Mouse (Mus musculus) bone marrow macrophage, adult 2 months (primary cell): ENCODE measurements at regions not wholly inside any gene's neighbourhood (a gene's known extent, or its start where the extent isn't known, plus 50 kb on each side); places are given as distances from the start of the nearest gene placed in this dataset.

Experiments
- H3K27ac ChIP-seq: 2 replicates; pipeline ENCODE4 v1.5.1; 2012; ENCODE audit warnings: low read depth, low read length; ENCODE audit not compliant: insufficient read depth
- H3K4me1 ChIP-seq: 2 replicates; pipeline ENCODE4 v1.6.1; 2012; ENCODE audit warnings: low read length; ENCODE audit not compliant: control insufficient read depth, insufficient read depth
- H3K4me3 ChIP-seq: 2 replicates; pipeline ENCODE4 v1.5.1; 2012; ENCODE audit warnings: mild to moderate bottlenecking, low read length, moderate library complexity; ENCODE audit not compliant: insufficient read depth
- CTCF ChIP-seq: IDR thresholded peaks from 2 replicates; pipeline ENCODE4 v1.5.1; 2012; ENCODE audit warnings: low read depth, mild to moderate bottlenecking, low read length, moderate library complexity
- POLR2A ChIP-seq: IDR thresholded peaks from 2 replicates; pipeline ENCODE4 v1.6.1; 2012; ENCODE audit warnings: mild to moderate bottlenecking, low read depth, low read length, borderline replicate concordance

GRCm38 (mm10) chr5:97831421-97831820 lies 199.4 kb downstream of the Antxr2 start:
- Histone ChIP-seq H3K4me3 (no peak overlapping the region), H3K27ac (no peak overlapping the region), H3K4me1 (peaks cover 7% of the 10 kb centered on the region)
- TF ChIP-seq POLR2A (no peak), CTCF (no peak)

- Histone ChIP-seq H3K27ac (no peak overlapping the region), H3K4me3 (no peak overlapping the region), H3K4me1 (no peaks in the 10 kb centered on the region)
- TF ChIP-seq POLR2A (no peak), CTCF (no peak)
These were observed 213.4 kb downstream of the Antxr2 start for GRCm38 (mm10) chr5:97817485-97817884.

GRCm38 (mm10) chr5:97815357-97815756 lies 215.5 kb downstream of the Antxr2 start:
- H3K4me3 ChIP-seq: no peak overlapping the region
- no peak overlapping the region for H3K27ac ChIP-seq
- no peaks in the 10 kb centered on the region for H3K4me1 ChIP-seq
- no peak for TF ChIP-seq CTCF
- no peak for TF ChIP-seq POLR2A

GRCm38 (mm10) chr5:97814700-97815099 lies 216.1 kb downstream of the Antxr2 start:
- H3K4me3 ChIP-seq: no peak overlapping the region
- no peak overlapping the region for H3K27ac ChIP-seq
- TF ChIP-seq CTCF (no peak), POLR2A (no peak)
- H3K4me1 ChIP-seq: no peaks in the 10 kb centered on the region

- Histone ChIP-seq H3K4me1 (no peaks in the 10 kb centered on the region), H3K27ac (no peak overlapping the region), H3K4me3 (no peak overlapping the region)
- TF ChIP-seq CTCF (no peak), POLR2A (no peak)
These were observed 218.1 kb downstream of the Antxr2 start for GRCm38 (mm10) chr5:97812611-97813350.

- TF ChIP-seq CTCF (no peak), POLR2A (no peak)
- Histone ChIP-seq H3K4me1 (no peaks in the 10 kb centered on the region; the same call in 1 of the 2 replicates), H3K27ac (no peak overlapping the region), H3K4me3 (no peak overlapping the region)
These were observed 221.8 kb downstream of the Antxr2 start for GRCm38 (mm10) chr5:97809007-97809406.

GRCm38 (mm10) chr5:97807171-97807570 lies 223.7 kb downstream of the Antxr2 start:
- no peaks in the 10 kb centered on the region; the same call in 1 of the 2 replicates for H3K4me1 ChIP-seq
- TF ChIP-seq CTCF (no peak), POLR2A (no peak)
- H3K27ac ChIP-seq: no peak overlapping the region
- no peak overlapping the region for H3K4me3 ChIP-seq

GRCm38 (mm10) chr5:97806754-97807153 lies 224.1 kb downstream of the Antxr2 start:
- TF ChIP-seq CTCF: no peak
- TF ChIP-seq POLR2A: no peak
- no peaks in the 10 kb centered on the region; the same call in 1 of the 2 replicates for H3K4me1 ChIP-seq
- no peak overlapping the region for H3K4me3 ChIP-seq
- no peak overlapping the region for H3K27ac ChIP-seq

GRCm38 (mm10) chr5:97800017-97800416 lies 230.8 kb downstream of the Antxr2 start:
- TF ChIP-seq CTCF (no peak), POLR2A (no peak)
- no peak overlapping the region for H3K4me3 ChIP-seq
- no peaks in the 10 kb centered on the region for H3K4me1 ChIP-seq
- H3K27ac ChIP-seq: no peak overlapping the region

GRCm38 (mm10) chr5:97788175-97788574 lies 242.7 kb downstream of the Antxr2 start:
- Histone ChIP-seq H3K27ac (no peak overlapping the region), H3K4me3 (no peak overlapping the region)
- TF ChIP-seq CTCF: no peak
- TF ChIP-seq POLR2A: no peak

More at GRCm38 (mm10) chr5:97788175-97788574, 242.7 kb downstream of the Antxr2 start:
- H3K4me1 ChIP-seq: no peaks in the 10 kb centered on the region
